Mouse (Mus musculus) ES-CJ7 (cell line): ENCODE measurements around the gene Neto2.

ENCODE experiments used
- DNase-seq: peaks from one replicate; pipeline ENCODE4 v3.0.0; 2011; ENCODE audit warnings: low read depth, low spot score

Gene Neto2

GRCm38 (mm10) chr8:85603203-85603895 lies 97.4 kb downstream of the Neto2 start:
- peak; percentile 60 for DNase-seq

- DNase-seq = peak; percentile 29
Measured at GRCm38 (mm10) chr8:85602737-85603136, 98.0 kb downstream of the Neto2 start.

GRCm38 (mm10) chr8:85601741-85602140 lies 99.0 kb downstream of the Neto2 start:
- no peak for DNase-seq

GRCm38 (mm10) chr8:85597413-85598191 lies 103.1 kb downstream of the Neto2 start:
- peak; percentile 62 for DNase-seq

- DNase-seq = peak; percentile 80
Measured at GRCm38 (mm10) chr8:85595391-85595790, 105.3 kb downstream of the Neto2 start.

GRCm38 (mm10) chr8:85594983-85595382 lies 105.7 kb downstream of the Neto2 start:
- no peak for DNase-seq

GRCm38 (mm10) chr8:85593324-85593723 lies 107.4 kb downstream of the Neto2 start:
- DNase-seq = no peak

- no peak for DNase-seq
Measured at GRCm38 (mm10) chr8:85591532-85591931, 109.2 kb downstream of the Neto2 start.

- DNase-seq = peak; percentile 79
Measured at GRCm38 (mm10) chr8:85590258-85590657, 110.5 kb downstream of the Neto2 start.

GRCm38 (mm10) chr8:85588596-85588995 lies 112.1 kb downstream of the Neto2 start:
- DNase-seq = no peak
